Mouse (Mus musculus) embryonic stem cell, embryonic (primary cell): ENCODE results near the gene Tmem213.

Source experiments
- CTCF ChIA-PET, 4 experiments: fragments of 300-600 bp in 2 of 4; fragments of 350-600 bp in 2 of 4; sonication (Branson Sonifier 250); formaldehyde crosslinking; loops; one replicate each; lab custom pipeline; 2022; ENCODE audit warnings: inconsistent platforms in 2 of 4; lab: Charles Lee
- POLR2A ChIA-PET, 4 experiments: fragments of 300-600 bp in 2 of 4; fragments of 350-600 bp in 2 of 4; sonication (Branson Sonifier 250); formaldehyde crosslinking; loops; one replicate each; lab custom pipeline; 2022; ENCODE audit warnings: antibody characterized with exemption in 4 of 4, inconsistent platforms in 1 of 4; lab: Charles Lee

The Tmem213 gene

DNA sequence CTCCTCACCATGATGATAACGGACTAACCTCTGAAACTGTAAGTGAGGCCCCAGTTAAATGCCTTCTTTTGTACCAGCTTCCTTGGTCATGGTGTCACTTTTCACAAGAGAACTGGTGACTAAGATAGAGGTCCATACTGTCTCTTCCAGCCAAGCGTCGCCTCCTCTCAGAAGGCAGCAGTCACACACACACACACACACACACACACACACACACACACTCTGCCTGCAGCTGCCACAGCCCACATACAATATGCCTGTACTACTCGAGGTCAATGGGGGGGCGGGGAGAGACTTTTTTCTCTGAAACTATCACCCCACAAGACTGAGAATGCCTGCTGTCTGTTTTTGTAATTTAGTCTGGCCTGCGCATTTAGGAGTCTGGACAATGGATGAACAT, 55.6 kb downstream of the Tmem213 start:
- CTCF ChIA-PET, result interaction anchor here in 1 of 4 experiments (1.2 kb wide), 1 partner anchor 140 kb away, joined by 4 read pairs; no protein-coding TSS in a partner anchor
- POLR2A ChIA-PET, result interaction anchor here in 1 of 4 experiments (1.0 kb wide), 1 partner anchor 72 kb away, joined by 3 read pairs; no protein-coding TSS in a partner anchor

DNA sequence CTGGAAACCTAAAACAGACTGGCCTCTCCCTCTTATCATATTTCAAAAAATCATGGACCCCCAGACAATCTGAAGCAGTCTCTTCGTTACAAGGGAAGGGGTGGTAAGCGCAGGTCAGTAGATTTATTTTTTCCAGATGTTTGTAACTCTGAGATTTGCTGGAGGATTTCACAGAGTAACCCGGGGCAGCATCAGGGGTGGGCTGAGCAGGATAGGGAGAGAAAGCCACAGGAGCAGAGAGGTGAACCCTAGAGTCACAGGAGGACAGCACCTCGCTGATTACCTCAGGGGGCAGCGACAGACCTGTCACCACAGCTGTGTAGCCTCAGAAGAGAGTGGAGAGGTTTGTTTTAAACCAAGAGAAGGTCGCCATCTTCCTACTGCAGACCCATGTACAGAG, 56.3 kb downstream of the Tmem213 start:
- ChIA-PET CTCF (no interaction called here), POLR2A (no interaction called here)
